Mouse (Mus musculus) heart, postnatal 0 days (tissue): ENCODE measurements around the gene Tnrc6b. TPM values are rescaled to one million over a fixed set of nuclear protein-coding genes. Genes with fewer than 3 reads are reported as not detected.

Experiments used
- ATAC-seq: fragments of 200-750 bp; cut with Nextera tagmentation; 2 replicates; pipeline ENCODE4 v1.8.0; 2017; ENCODE audit warnings: low read depth, moderate number of reproducible peaks, moderate library complexity; ENCODE audit not compliant: insufficient read depth
- DNase-seq: peaks from one replicate; pipeline ENCODE4 v3.0.0-alpha.2; 2016; ENCODE audit warnings: low spot score
- H3K27ac ChIP-seq: fragments of 300-500 bp; sonication (generic); 2 replicates; pipeline ENCODE4 v1.5.1; 2014; ENCODE audit warnings: low read depth, mild to moderate bottlenecking
- H3K27me3 ChIP-seq: fragments of 300-500 bp; sonication (generic); 2 replicates; pipeline ENCODE4 v1.6.1; 2014; ENCODE audit warnings: low read length, mixed read lengths; ENCODE audit not compliant: control insufficient read depth, insufficient read depth
- H3K36me3 ChIP-seq: fragments of 300-500 bp; sonication (generic); replicated peaks from 2 replicates; pipeline ENCODE4 v1.6.1; 2014; ENCODE audit warnings: low read length, mixed read lengths; ENCODE audit not compliant: control insufficient read depth, insufficient read depth
- H3K4me1 ChIP-seq: fragments of 300-500 bp; sonication (generic); 2 replicates; pipeline ENCODE4 v1.6.1; 2014; ENCODE audit warnings: antibody characterized with exemption; ENCODE audit not compliant: control insufficient read depth, insufficient read depth
- H3K4me2 ChIP-seq: fragments of 300-500 bp; sonication (generic); 2 replicates; pipeline ENCODE4 v1.6.1; 2014; ENCODE audit warnings: low read depth, mild to moderate bottlenecking, low read length, moderate library complexity
- H3K4me3 ChIP-seq: fragments of 300-500 bp; sonication (generic); 2 replicates; pipeline ENCODE4 v1.5.1; 2014; ENCODE audit warnings: low read depth, low read length
- H3K9ac ChIP-seq: fragments of 300-500 bp; sonication (generic); replicated peaks from 2 replicates; pipeline ENCODE4 v1.6.1; 2014; ENCODE audit warnings: low read depth, low read length, mixed read lengths
- H3K9me3 ChIP-seq: fragments of 300-500 bp; sonication (generic); replicated peaks from 2 replicates; pipeline ENCODE4 v1.6.1; 2016; ENCODE audit warnings: low read length; ENCODE audit not compliant: control insufficient read depth
- CTCF ChIP-seq: IDR thresholded peaks from 2 replicates; pipeline ENCODE4 v1.5.1; 2016; ENCODE audit warnings: antibody characterized with exemption, control low read depth, low read depth
- EP300 ChIP-seq: IDR thresholded peaks from 2 replicates; pipeline ENCODE4 v1.6.1; 2016; ENCODE audit warnings: antibody characterized with exemption, low read depth
- WGBS: fragments of 180-500 bp; shearing (Covaris S2); extraction: QIAGEN DNeasy Blood & Tissue Kit; methylation state at CpG from one replicate; pipeline ENCODE4 v1.1.7; 2014; 5-methylcytosine and 5-hydroxymethylcytosine counted together
- polyA plus RNA-seq: library from polyadenylated mRNA; unstranded; fragments of >200 nt; fragmentation: Nextera tagmentation; extraction: Ambion mirVana; gene quantifications from 2 replicates; pipeline ENCODE4 v1.2.1, GENCODE M21; 2015
- total RNA-seq: library from RNA; depleted of rRNA; stranded (reverse); fragments of >200 nt; gene quantifications from 2 replicates; pipeline ENCODE4 v1.2.3, GENCODE M21; 2014; ENCODE audit warnings: low replicate concordance

Gene Tnrc6b
- total and polyA plus RNA-seq, 2 experiments from 2014 or later: 16.1 to 33.5 TPM

DNA sequence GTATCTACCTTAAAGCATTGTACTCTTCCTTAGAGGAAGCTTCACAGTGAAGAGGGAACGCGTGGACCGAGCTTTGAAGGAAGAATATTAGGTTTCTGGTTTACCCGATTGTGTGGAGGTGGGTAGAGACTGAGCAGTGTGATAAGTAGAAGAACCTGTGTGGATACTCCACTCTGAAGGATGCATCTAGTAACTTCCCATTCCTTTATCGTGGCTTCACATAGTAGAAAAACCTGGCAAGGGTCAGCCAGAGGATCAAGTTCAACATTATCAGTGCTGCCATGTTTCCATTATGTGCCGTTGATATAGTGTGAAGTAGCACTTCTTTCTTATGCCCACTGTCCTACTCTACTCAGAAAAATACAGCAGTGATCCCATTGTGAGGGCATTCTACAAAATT, 53.6 kb downstream of the Tnrc6b start:
- H3K9ac ChIP-seq: no peak overlapping the region
- no peaks in the 10 kb centered on the region for H3K36me3 ChIP-seq
- no peaks in the 10 kb centered on the region for H3K9me3 ChIP-seq
- ATAC-seq (no peak), DNase-seq (no peak)
- WGBS: 88% methylated on average over 6 of the region's 6 CpGs
- H3K4me3 ChIP-seq: no peak overlapping the region
- 0 out of 2 replicates have a peak, but pooled peaks cover 5% of the 10 kb centered on the region for H3K4me1 ChIP-seq
- no peak overlapping the region for H3K4me2 ChIP-seq
- no peaks in the 10 kb centered on the region for H3K27me3 ChIP-seq
- no peak overlapping the region for H3K27ac ChIP-seq
- TF ChIP-seq CTCF: no peak
- TF ChIP-seq EP300: no peak

DNA sequence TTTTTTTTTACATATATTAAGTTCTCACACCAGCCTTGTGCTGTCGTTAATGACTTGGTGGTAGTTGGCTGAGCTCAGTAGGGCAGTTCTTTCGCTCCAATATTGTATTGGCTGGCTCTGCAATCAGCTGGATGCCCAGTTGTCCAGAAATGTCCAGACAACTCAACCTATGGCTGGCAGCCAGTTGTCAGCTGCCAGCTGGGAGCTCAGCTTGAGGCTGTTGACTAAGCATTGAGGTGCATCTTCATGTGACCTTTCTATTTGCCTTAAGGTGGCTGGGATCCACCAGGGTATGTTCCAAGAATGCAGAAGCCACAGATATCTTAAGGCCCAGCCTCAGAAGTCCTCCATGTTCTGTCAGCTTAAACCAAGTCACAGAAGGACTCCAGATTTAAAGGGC, 54.3 kb downstream of the Tnrc6b start:
- no peak overlapping the region for H3K9ac ChIP-seq
- H3K36me3 ChIP-seq: no peaks in the 10 kb centered on the region
- 77% methylated on average over 2 of the region's 2 CpGs for WGBS
- H3K27ac ChIP-seq: no peak overlapping the region
- H3K4me1 ChIP-seq: 0 out of 2 replicates have a peak, but pooled peaks cover 5% of the 10 kb centered on the region
- H3K9me3 ChIP-seq: no peaks in the 10 kb centered on the region
- H3K27me3 ChIP-seq: no peaks in the 10 kb centered on the region
- TF ChIP-seq EP300 (no peak), CTCF (no peak)
- DNase-seq: no peak
- H3K4me2 ChIP-seq: no peak overlapping the region
- no peak overlapping the region for H3K4me3 ChIP-seq
- ATAC-seq: no peak

DNA sequence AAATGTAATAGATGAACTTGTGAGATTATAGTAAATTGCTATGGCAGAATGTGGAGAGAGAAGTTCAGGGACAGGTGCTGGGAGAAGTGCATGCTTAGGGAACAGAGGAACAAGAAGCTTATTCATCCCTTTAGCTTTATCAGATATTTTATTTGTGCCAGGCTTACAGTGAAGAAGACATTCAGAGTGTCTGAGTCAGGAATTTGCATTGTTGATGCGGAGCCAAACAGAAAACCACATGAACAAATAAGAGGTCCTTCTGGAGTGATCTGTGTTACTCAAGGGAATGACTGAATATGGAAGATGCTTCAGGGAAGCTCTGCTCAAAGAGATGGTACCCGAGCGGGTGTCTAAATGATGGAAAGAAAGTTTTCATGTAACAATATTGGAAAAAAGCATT, 57.1 kb downstream of the Tnrc6b start:
- Histone ChIP-seq H3K9me3 (no peaks in the 10 kb centered on the region), H3K4me2 (no peak overlapping the region), H3K36me3 (no peaks in the 10 kb centered on the region), H3K27ac (no peak overlapping the region), H3K4me1 (0 out of 2 replicates have a peak, but pooled peaks cover 5% of the 10 kb centered on the region), H3K4me3 (no peak overlapping the region), H3K27me3 (no peaks in the 10 kb centered on the region), H3K9ac (no peak overlapping the region)
- DNase-seq (no peak), ATAC-seq (no peak)
- no peak for TF ChIP-seq CTCF
- WGBS: 82% methylated on average over 3 of the region's 3 CpGs

DNA sequence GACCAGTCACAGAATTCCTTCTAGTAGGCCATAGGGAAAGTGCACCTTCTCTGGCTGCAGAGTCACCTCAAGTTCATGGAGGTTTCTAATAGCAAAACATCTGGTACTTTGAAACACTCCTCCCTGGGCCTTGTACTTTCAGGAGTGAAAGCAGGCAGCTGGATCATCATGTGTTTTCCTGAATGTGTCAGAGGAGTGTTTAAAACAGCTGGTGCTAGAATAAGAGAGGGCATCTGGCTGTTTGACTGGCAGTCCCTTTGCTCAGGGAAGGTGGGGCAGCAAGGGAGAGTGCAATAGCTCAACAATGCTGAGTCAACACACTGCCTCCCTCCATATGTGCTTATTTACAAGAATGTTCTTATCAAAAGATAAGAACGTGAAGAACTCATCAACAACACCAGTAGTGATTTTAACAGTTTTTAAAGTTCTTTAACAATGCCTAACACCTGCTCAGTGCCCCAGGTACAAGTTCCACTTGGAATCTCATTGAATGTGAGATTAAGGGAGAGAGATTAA, 60.9 kb downstream of the Tnrc6b start:
- H3K4me1 ChIP-seq: no peaks in the 10 kb centered on the region
- no peaks in the 10 kb centered on the region for H3K27me3 ChIP-seq
- H3K36me3 ChIP-seq: no peaks in the 10 kb centered on the region
- no peak overlapping the region for H3K9ac ChIP-seq
- 3% methylated on average over 1 of the region's 1 CpGs for whole genome bisulfite sequencing
- H3K9me3 ChIP-seq: no peaks in the 10 kb centered on the region
- H3K4me2 ChIP-seq: no peak overlapping the region
- DNase-seq (no peak), ATAC-seq (no peak)
- TF ChIP-seq CTCF: no peak
- no peak for TF ChIP-seq EP300
- no peak overlapping the region for H3K4me3 ChIP-seq
- no peak overlapping the region for H3K27ac ChIP-seq

DNA sequence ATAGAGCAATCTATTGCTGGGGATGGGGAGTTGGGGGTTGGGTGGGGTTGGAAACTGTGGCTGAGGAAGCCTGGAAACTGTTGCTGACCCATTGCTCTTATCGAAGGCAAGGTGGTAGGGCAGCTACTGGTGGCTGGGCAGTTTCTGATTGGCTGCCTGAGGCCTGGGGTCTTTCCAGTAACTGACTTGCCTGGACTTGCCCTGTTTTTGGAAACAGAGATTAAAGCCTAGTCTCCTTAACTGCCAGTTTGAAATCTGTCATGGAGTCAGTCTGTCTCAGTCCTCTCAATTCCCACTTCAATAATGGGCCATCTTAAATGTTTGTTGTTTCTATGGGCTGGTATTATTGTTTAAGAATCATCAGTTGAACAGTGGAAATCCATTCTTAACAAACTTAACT, 63.6 kb downstream of the Tnrc6b start:
- WGBS: 100% methylated on average over 1 of the region's 1 CpGs
- no peak for TF ChIP-seq EP300
- no peak for TF ChIP-seq CTCF
- no peak overlapping the region for H3K27ac ChIP-seq
- no peak overlapping the region for H3K4me3 ChIP-seq
- no peaks in the 10 kb centered on the region for H3K36me3 ChIP-seq
- no peaks in the 10 kb centered on the region for H3K27me3 ChIP-seq
- DNase-seq (no peak), ATAC-seq (no peak)
- no peak overlapping the region for H3K4me2 ChIP-seq
- H3K9me3 ChIP-seq: no peaks in the 10 kb centered on the region
- H3K9ac ChIP-seq: no peak overlapping the region
- H3K4me1 ChIP-seq: no peaks in the 10 kb centered on the region

DNA sequence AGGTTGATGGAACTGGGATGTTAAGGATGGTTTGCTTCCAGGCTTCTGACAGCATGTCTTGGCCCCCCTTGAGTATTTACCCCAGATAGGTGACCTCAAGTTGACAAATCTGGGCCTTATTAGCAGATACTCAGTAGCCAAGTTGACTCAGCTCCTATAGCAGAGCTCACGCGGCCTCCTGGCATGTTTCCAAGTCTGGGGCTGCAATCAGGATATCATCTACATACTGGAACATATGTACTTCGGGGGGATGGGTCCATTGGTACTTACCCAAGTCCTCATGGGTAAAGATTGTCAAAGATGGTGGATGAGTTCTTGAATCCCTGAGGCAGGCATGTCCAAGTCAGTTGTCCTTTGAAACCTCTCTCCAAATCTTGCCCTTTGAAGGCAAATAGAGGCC, 67.9 kb downstream of the Tnrc6b start:
- Histone ChIP-seq H3K4me2 (no peak overlapping the region), H3K9ac (no peak overlapping the region), H3K27me3 (no peaks in the 10 kb centered on the region), H3K9me3 (no peaks in the 10 kb centered on the region), H3K4me3 (no peak overlapping the region), H3K27ac (no peak overlapping the region), H3K4me1 (0 out of 2 replicates have a peak, but pooled peaks cover under 1% of the 10 kb centered on the region), H3K36me3 (no peaks in the 10 kb centered on the region)
- DNase-seq (no peak), ATAC-seq (no peak)
- 66% methylated on average over 3 of the region's 3 CpGs for WGBS
- no peak for TF ChIP-seq CTCF
- no peak for TF ChIP-seq EP300
